Mouse (Mus musculus) liver, adult 2 months (tissue): Measurements from ENCODE around the gene Pip5k1a. TPM values are rescaled to one million over a fixed set of nuclear protein-coding genes. Genes with fewer than 3 reads are reported as not detected.

Source experiments
- DNase-seq: peaks from one replicate; pipeline ENCODE4 v3.0.0-alpha.2; 2011; ENCODE audit warnings: low read depth, low spot score; ENCODE audit errors: extremely low read depth
- H3K27ac ChIP-seq: fragments of 200-500 bp; replicated peaks from 2 replicates; pipeline ENCODE4 v1.5.1; 2012; ENCODE audit warnings: low read depth, mild to moderate bottlenecking, control low read depth, inconsistent platforms, low read length; ENCODE audit not compliant: insufficient read depth
- H3K27me3 ChIP-seq: fragments of 200-500 bp; 2 replicates; pipeline ENCODE4 v1.6.1; 2012; ENCODE audit warnings: mild to moderate bottlenecking, moderate library complexity, low read length, inconsistent platforms; ENCODE audit not compliant: control insufficient read depth, insufficient read depth
- H3K36me3 ChIP-seq: fragments of 200-500 bp; 2 replicates; pipeline ENCODE4 v1.6.1; 2012; ENCODE audit warnings: low read length, inconsistent platforms; ENCODE audit not compliant: control insufficient read depth, insufficient read depth
- H3K4me1 ChIP-seq: fragments of 200-500 bp; 2 replicates; pipeline ENCODE4 v1.6.1; 2011; ENCODE audit warnings: low read length; ENCODE audit not compliant: control insufficient read depth, insufficient read depth
- H3K4me3 ChIP-seq: fragments of 200-500 bp; 2 replicates; pipeline ENCODE4 v1.5.1; 2011; ENCODE audit warnings: low read depth, mild to moderate bottlenecking, control low read depth, low read length, moderate library complexity; ENCODE audit not compliant: insufficient read depth
- H3K79me2 ChIP-seq: fragments of 200-500 bp; 2 replicates; pipeline ENCODE4 v1.6.1; 2012; ENCODE audit warnings: inconsistent platforms, mild to moderate bottlenecking, low read length, moderate library complexity; ENCODE audit not compliant: control insufficient read depth, insufficient read depth
- H3K9ac ChIP-seq: fragments of 200-500 bp; 2 replicates; pipeline ENCODE4 v1.6.1; 2012; ENCODE audit warnings: low read depth, mild to moderate bottlenecking, control low read depth, inconsistent platforms, low read length
- CTCF ChIP-seq: fragments of 200-500 bp; IDR thresholded peaks from 2 replicates; pipeline ENCODE4 v1.5.1; 2011; ENCODE audit warnings: low read depth, low read length, control low read depth
- POLR2A ChIP-seq: fragments of 200-500 bp; IDR thresholded peaks from 2 replicates; pipeline ENCODE4 v1.6.1; 2011; ENCODE audit warnings: low read length, control low read depth; ENCODE audit not compliant: insufficient read depth; ENCODE audit errors: extremely low read depth
- WGBS: fragments of 180-500 bp; shearing (Covaris S2); methylation state at CpG from one replicate; pipeline ENCODE4 v1.1.7; 2018; 5-methylcytosine and 5-hydroxymethylcytosine counted together
- polyA plus RNA-seq: library from polyadenylated mRNA; depleted of rRNA; stranded (reverse); fragments of >200 nt; gene quantifications from 2 replicates; pipeline ENCODE4 v1.2.3, GENCODE M21; 2012; rRNA removed
- total RNA-seq: library from RNA; depleted of rRNA; stranded (reverse); fragments of >200 nt; gene quantifications from 2 replicates; pipeline ENCODE4 v1.2.3, GENCODE M21; 2014; rRNA removed

Gene Pip5k1a
- total and polyA plus RNA-seq, 2 experiments = 4.5 to 6.7 TPM

- H3K27me3 ChIP-seq = no peaks in the 10 kb centered on the region
- H3K4me3 ChIP-seq = peak within 1 kb of the TSS; percentile 75
- TF ChIP-seq POLR2A (peak; percentile 78), CTCF (no peak)
- H3K9ac ChIP-seq = peak within 1 kb of the TSS; percentile 92
- H3K27ac ChIP-seq = peak within 1 kb of the TSS; percentile 81
- peaks cover 9% of the 10 kb centered on the region for H3K4me1 ChIP-seq
- H3K79me2 ChIP-seq = no peaks in the 10 kb centered on the region
- peak; percentile 97 for DNase-seq
- WGBS = 1% methylated on average over 35 of the region's 37 CpGs
- H3K36me3 ChIP-seq = no peaks in the 10 kb centered on the region; the same call in 1 of the 2 replicates
Measured at GRCm38 (mm10) chr3:95015337-95015872, 91.3 kb downstream of the Pip5k1a start, which contains the start of gene Zfp687. Zfp687 (minus strand) TSS chr3:95015448.

- no peaks in the 10 kb centered on the region for H3K27me3 ChIP-seq
- peak overlapping the region; percentile 92 for H3K9ac ChIP-seq
- H3K36me3 ChIP-seq = no peaks in the 10 kb centered on the region; the same call in 1 of the 2 replicates
- WGBS = 2% methylated on average over 44 of the region's 44 CpGs
- H3K27ac ChIP-seq = peak overlapping the region; percentile 20
- H3K79me2 ChIP-seq = no peaks in the 10 kb centered on the region
- DNase-seq = no peak
- peak overlapping the region; percentile 75 for H3K4me3 ChIP-seq
- H3K4me1 ChIP-seq = peaks cover 9% of the 10 kb centered on the region
- TF ChIP-seq CTCF (no peak), POLR2A (no peak)
Measured at GRCm38 (mm10) chr3:95014428-95015151, 92.1 kb downstream of the Pip5k1a start.

- WGBS = 25% methylated on average over 13 of the region's 13 CpGs
- Histone ChIP-seq H3K79me2 (no peaks in the 10 kb centered on the region), H3K27me3 (no peaks in the 10 kb centered on the region), H3K27ac (no peak overlapping the region), H3K36me3 (no peaks in the 10 kb centered on the region; the same call in 1 of the 2 replicates), H3K4me3 (peak overlapping the region; percentile 75), H3K4me1 (peaks cover 9% of the 10 kb centered on the region), H3K9ac (peak overlapping the region; percentile 92)
- no peak for DNase-seq
- no peak for TF ChIP-seq POLR2A
- no peak for TF ChIP-seq CTCF
Measured at GRCm38 (mm10) chr3:95013699-95014427, 92.9 kb downstream of the Pip5k1a start.

GRCm38 (mm10) chr3:95012982-95013381, 93.7 kb downstream of the Pip5k1a start:
- H3K36me3 ChIP-seq = no peaks in the 10 kb centered on the region; the same call in 1 of the 2 replicates
- WGBS = 37% methylated on average over 3 of the region's 3 CpGs
- H3K9ac ChIP-seq = no peak overlapping the region
- no peak overlapping the region for H3K27ac ChIP-seq
- no peak overlapping the region for H3K4me3 ChIP-seq
- peaks cover 9% of the 10 kb centered on the region for H3K4me1 ChIP-seq
- peak; percentile 59 for DNase-seq
- TF ChIP-seq POLR2A (no peak), CTCF (no peak)
- H3K79me2 ChIP-seq = no peaks in the 10 kb centered on the region
- no peaks in the 10 kb centered on the region for H3K27me3 ChIP-seq

GRCm38 (mm10) chr3:95010396-95010795, 96.3 kb downstream of the Pip5k1a start:
- Histone ChIP-seq H3K4me1 (peaks cover 9% of the 10 kb centered on the region), H3K9ac (no peak overlapping the region), H3K36me3 (peaks cover 7% of the 10 kb centered on the region), H3K27me3 (no peaks in the 10 kb centered on the region), H3K4me3 (no peak overlapping the region), H3K27ac (no peak overlapping the region), H3K79me2 (no peaks in the 10 kb centered on the region)
- DNase-seq = no peak
- WGBS = 85% methylated on average over 7 of the region's 7 CpGs
- TF ChIP-seq POLR2A = no peak
- no peak for TF ChIP-seq CTCF

Other genes starting within 250 kb of the Pip5k1a start
- 246 and 264 TPM in 2 replicates for gene Psmb4, start 220.0 kb downstream of the Pip5k1a start, total RNA-seq
- 266 and 271 TPM in 2 replicates for gene Psmb4, start 220.0 kb downstream of the Pip5k1a start, polyA plus RNA-seq
- 631 and 642 TPM in 2 replicates for gene Selenbp1, start 173.9 kb downstream of the Pip5k1a start, total RNA-seq
- 641 and 744 TPM in 2 replicates for gene Selenbp1, start 173.9 kb downstream of the Pip5k1a start, polyA plus RNA-seq
- gene Rfx5, start 152.9 kb downstream of the Pip5k1a start, total RNA-seq = 6.4 and 7.0 TPM in 2 replicates
- 6.0 and 7.1 TPM in 2 replicates for gene Rfx5, start 152.9 kb downstream of the Pip5k1a start, polyA plus RNA-seq
- 26.5 and 30.8 TPM in 2 replicates for gene Pi4kb, start 132.2 kb downstream of the Pip5k1a start, total RNA-seq
- 25.3 and 26.0 TPM in 2 replicates for gene Pi4kb, start 132.2 kb downstream of the Pip5k1a start, polyA plus RNA-seq
- 2.1 and 3.2 TPM in 2 replicates for gene Zfp687, start 91.5 kb downstream of the Pip5k1a start, total RNA-seq
- 6.8 and 8.8 TPM in 2 replicates for gene Zfp687, start 91.5 kb downstream of the Pip5k1a start, polyA plus RNA-seq
- 140 and 156 TPM in 2 replicates for gene Psmd4, start 64.3 kb downstream of the Pip5k1a start, total RNA-seq
- 132 and 134 TPM in 2 replicates for gene Psmd4, start 64.3 kb downstream of the Pip5k1a start, polyA plus RNA-seq
- gene Vps72, start 4.1 kb upstream of the Pip5k1a start, total RNA-seq = 9.9 and 12.7 TPM in 2 replicates
- 25.1 and 27.4 TPM in 2 replicates for gene Vps72, start 4.1 kb upstream of the Pip5k1a start, polyA plus RNA-seq
- 0.65 TPM in 1 of 2 replicates, not detected in the other for gene Tmod4, start 17.5 kb upstream of the Pip5k1a start, total RNA-seq
- gene Tmod4, start 17.5 kb upstream of the Pip5k1a start, polyA plus RNA-seq = 0.25 TPM in 1 of 2 replicates, not detected in the other
- gene Scnm1, start 27.1 kb upstream of the Pip5k1a start, total RNA-seq = 12.6 and 13.3 TPM in 2 replicates
- gene Scnm1, start 27.1 kb upstream of the Pip5k1a start, polyA plus RNA-seq = 15.2 and 17.7 TPM in 2 replicates
- gene Lysmd1, start 27.2 kb upstream of the Pip5k1a start, total RNA-seq = 7.0 and 7.9 TPM in 2 replicates
- 6.1 and 6.5 TPM in 2 replicates for gene Lysmd1, start 27.2 kb upstream of the Pip5k1a start, polyA plus RNA-seq
- 2.3 and 2.8 TPM in 2 replicates for gene Tnfaip8l2, start 35.4 kb upstream of the Pip5k1a start, total RNA-seq
- gene Tnfaip8l2, start 35.4 kb upstream of the Pip5k1a start, polyA plus RNA-seq = 2.7 and 4.0 TPM in 2 replicates
- gene Sema6c, start 53.5 kb upstream of the Pip5k1a start, total RNA-seq = 0.65 and 1.1 TPM in 2 replicates
- 2.1 and 2.9 TPM in 2 replicates for gene Sema6c, start 53.5 kb upstream of the Pip5k1a start, polyA plus RNA-seq
- 13.7 and 17.6 TPM in 2 replicates for gene Gabpb2, start 111.0 kb upstream of the Pip5k1a start, total RNA-seq
- gene Gabpb2, start 111.0 kb upstream of the Pip5k1a start, polyA plus RNA-seq = 4.4 and 6.1 TPM in 2 replicates
- 8.9 and 12.3 TPM in 2 replicates for gene Cdc42se1, start 121.8 kb upstream of the Pip5k1a start, total RNA-seq
- gene Cdc42se1, start 121.8 kb upstream of the Pip5k1a start, polyA plus RNA-seq = 12.4 and 13.1 TPM in 2 replicates
- 0.81 and 0.83 TPM in 2 replicates for gene Mllt11, start 125.2 kb upstream of the Pip5k1a start, total RNA-seq
- 0.81 and 1.4 TPM in 2 replicates for gene Mllt11, start 125.2 kb upstream of the Pip5k1a start, polyA plus RNA-seq
- gene Gm128, start 134.7 kb upstream of the Pip5k1a start, total RNA-seq = 0.09 TPM in 1 of 2 replicates, not detected in the other
- gene Gm128, start 134.7 kb upstream of the Pip5k1a start, polyA plus RNA-seq = 0.06 TPM in 1 of 2 replicates, not detected in the other
- 0.07 TPM in 1 of 2 replicates, not detected in the other for gene Bnipl, start 144.3 kb upstream of the Pip5k1a start, total RNA-seq
- gene Bnipl, start 144.3 kb upstream of the Pip5k1a start, polyA plus RNA-seq = 0.16 TPM in 1 of 2 replicates, not detected in the other
- 56.6 and 63.6 TPM in 2 replicates for gene Mindy1, start 174.4 kb upstream of the Pip5k1a start, total RNA-seq
- gene Mindy1, start 174.4 kb upstream of the Pip5k1a start, polyA plus RNA-seq = 122 and 137 TPM in 2 replicates
- 7.6 and 7.8 TPM in 2 replicates for gene Prune1, start 175.1 kb upstream of the Pip5k1a start, total RNA-seq
- gene Prune1, start 175.1 kb upstream of the Pip5k1a start, polyA plus RNA-seq = 11.3 and 12.8 TPM in 2 replicates
- gene Anxa9, start 200.2 kb upstream of the Pip5k1a start, total RNA-seq = 0.54 and 0.55 TPM in 2 replicates
- 0.47 and 0.91 TPM in 2 replicates for gene Anxa9, start 200.2 kb upstream of the Pip5k1a start, polyA plus RNA-seq
- 283 and 284 TPM in 2 replicates for gene Cers2, start 207.9 kb upstream of the Pip5k1a start, total RNA-seq
- 266 and 271 TPM in 2 replicates for gene Cers2, start 207.9 kb upstream of the Pip5k1a start, polyA plus RNA-seq